Mouse (Mus musculus): ENCODE measurements around the gene Npr3. TPM values are rescaled to one million over a fixed set of nuclear protein-coding genes. Genes with fewer than 3 reads are reported as not detected.
A peak's percentile ranks its signal among the peaks of the same experiment; 100 is the strongest.

Gene Npr3
- polyA plus RNA-seq, 1 experiment from 2014 or later, result 2.8 TPM

- no peak for ATAC-seq (replicated peaks; ENCODE audit: low FRiP score)
- Histone ChIP-seq H3K27ac (ENCODE audit: low read depth, low read length) (no peak overlapping the region), H3K36me3 (ENCODE audit: control insufficient read depth, insufficient read depth, low read length) (no peaks in the 10 kb centered on the region), H3K9ac (ENCODE audit: low read length) (no peak overlapping the region), H3K4me1 (replicated peaks; ENCODE audit: control insufficient read depth, insufficient read depth, low read length) (no peaks in the 10 kb centered on the region), H3K4me3 (ENCODE audit: low read depth, low read length) (no peak overlapping the region), H3K4me2 (ENCODE audit: low read depth, low read length, severe bottlenecking) (no peak overlapping the region), H3K9me3 (ENCODE audit: control insufficient read depth, low read length) (no peaks in the 10 kb centered on the region), H3K27me3 (ENCODE audit: control insufficient read depth, insufficient read depth, low read length) (0 out of 2 replicates have a peak, but pooled peaks cover under 1% of the 10 kb centered on the region)
- 89% methylated on average over 9 of the region's 9 CpGs for WGBS
- no peak for DNase-seq (ENCODE audit: low spot score)
Observed at GRCm38 (mm10) chr15:11914101-11914500, 7.0 kb upstream of the Npr3 start.

GRCm38 (mm10) chr15:11909875-11910274 is 2.8 kb upstream of the Npr3 start:
- Histone ChIP-seq H3K36me3 (ENCODE audit: control insufficient read depth, insufficient read depth, low read length) (no peaks in the 10 kb centered on the region), H3K27ac (ENCODE audit: low read depth, low read length) (no peak overlapping the region), H3K4me2 (ENCODE audit: low read depth, low read length, severe bottlenecking) (no peak overlapping the region), H3K27me3 (ENCODE audit: control insufficient read depth, insufficient read depth, low read length) (peaks cover 24% of the 10 kb centered on the region), H3K4me3 (ENCODE audit: low read depth, low read length) (no peak overlapping the region), H3K9ac (ENCODE audit: low read length) (no peak overlapping the region), H3K9me3 (ENCODE audit: control insufficient read depth, low read length) (no peaks in the 10 kb centered on the region), H3K4me1 (replicated peaks; ENCODE audit: control insufficient read depth, insufficient read depth, low read length) (peaks cover 6% of the 10 kb centered on the region; the same call in 1 of the 2 replicates)
- no peak for DNase-seq (ENCODE audit: low spot score)
- WGBS, result 45% methylated on average over 6 of the region's 6 CpGs
- no peak for ATAC-seq (replicated peaks; ENCODE audit: low FRiP score)

- Histone ChIP-seq H3K36me3 (ENCODE audit: control insufficient read depth, insufficient read depth, low read length) (no peaks in the 10 kb centered on the region), H3K9me3 (ENCODE audit: control insufficient read depth, low read length) (no peaks in the 10 kb centered on the region), H3K27me3 (ENCODE audit: control insufficient read depth, insufficient read depth, low read length) (peaks cover 38% of the 10 kb centered on the region), H3K4me2 (ENCODE audit: low read depth, low read length, severe bottlenecking) (no peak overlapping the region), H3K27ac (ENCODE audit: low read depth, low read length) (no peak overlapping the region), H3K9ac (ENCODE audit: low read length) (no peak overlapping the region), H3K4me1 (replicated peaks; ENCODE audit: control insufficient read depth, insufficient read depth, low read length) (peaks cover 17% of the 10 kb centered on the region), H3K4me3 (ENCODE audit: low read depth, low read length) (no peak overlapping the region)
- 6% methylated on average over 11 of the region's 11 CpGs for WGBS
- DNase-seq (ENCODE audit: low spot score) (peak; percentile 58), ATAC-seq (replicated peaks; ENCODE audit: low FRiP score) (no peak)
Observed at GRCm38 (mm10) chr15:11908166-11908565, 1.1 kb upstream of the Npr3 start.

- peaks cover 40% of the 10 kb centered on the region for H3K27me3 ChIP-seq (ENCODE audit: control insufficient read depth, insufficient read depth, low read length)
- H3K4me3 ChIP-seq (ENCODE audit: low read depth, low read length), result peak overlapping the region; percentile 45
- H3K27ac ChIP-seq (ENCODE audit: low read depth, low read length), result no peak overlapping the region
- no peaks in the 10 kb centered on the region for H3K9me3 ChIP-seq (ENCODE audit: control insufficient read depth, low read length)
- H3K36me3 ChIP-seq (ENCODE audit: control insufficient read depth, insufficient read depth, low read length), result no peaks in the 10 kb centered on the region
- peaks cover 18% of the 10 kb centered on the region for H3K4me1 ChIP-seq (replicated peaks; ENCODE audit: control insufficient read depth, insufficient read depth, low read length)
- DNase-seq (ENCODE audit: low spot score) (peak; percentile 73), ATAC-seq (replicated peaks; ENCODE audit: low FRiP score) (peak; percentile 19; the same call in 1 of the 2 replicates)
- peak overlapping the region; percentile 89 for H3K4me2 ChIP-seq (ENCODE audit: low read depth, low read length, severe bottlenecking)
- peak overlapping the region; percentile 37 for H3K9ac ChIP-seq (ENCODE audit: low read length)
- WGBS, result under 1% methylated on average over 35 of the region's 36 CpGs
Observed at GRCm38 (mm10) chr15:11906021-11906570, 991 bp downstream of the Npr3 start.

- H3K4me1 ChIP-seq (replicated peaks; ENCODE audit: control insufficient read depth, insufficient read depth, low read length), result peaks cover 18% of the 10 kb centered on the region
- WGBS, result 1% methylated on average over 88 of the region's 90 CpGs
Observed at GRCm38 (mm10) chr15:11904848-11905672, 2.0 kb downstream of the Npr3 start.

GRCm38 (mm10) chr15:11904043-11904847 is 2.8 kb downstream of the Npr3 start:
- Histone ChIP-seq H3K9ac (ENCODE audit: low read length) (peak overlapping the region; percentile 14), H3K36me3 (ENCODE audit: control insufficient read depth, insufficient read depth, low read length) (no peaks in the 10 kb centered on the region), H3K9me3 (ENCODE audit: control insufficient read depth, low read length) (no peaks in the 10 kb centered on the region), H3K4me3 (ENCODE audit: low read depth, low read length) (peak overlapping the region; percentile 45), H3K4me2 (ENCODE audit: low read depth, low read length, severe bottlenecking) (peak overlapping the region; percentile 89), H3K27me3 (ENCODE audit: control insufficient read depth, insufficient read depth, low read length) (peaks cover 40% of the 10 kb centered on the region), H3K27ac (ENCODE audit: low read depth, low read length) (no peak overlapping the region), H3K4me1 (replicated peaks; ENCODE audit: control insufficient read depth, insufficient read depth, low read length) (peaks cover 18% of the 10 kb centered on the region)
- peak; percentile 25; the same call in 1 of the 2 replicates for ATAC-seq (replicated peaks; ENCODE audit: low FRiP score)
- DNase-seq (ENCODE audit: low spot score), result peak; percentile 73
- WGBS, result under 1% methylated on average over 48 of the region's 48 CpGs

More at GRCm38 (mm10) chr15:11904848-11905672, 2.0 kb downstream of the Npr3 start:
- Histone ChIP-seq H3K36me3 (ENCODE audit: control insufficient read depth, insufficient read depth, low read length) (no peaks in the 10 kb centered on the region), H3K9me3 (ENCODE audit: control insufficient read depth, low read length) (no peaks in the 10 kb centered on the region), H3K27ac (ENCODE audit: low read depth, low read length) (no peak overlapping the region), H3K4me2 (ENCODE audit: low read depth, low read length, severe bottlenecking) (peak overlapping the region; percentile 89), H3K9ac (ENCODE audit: low read length) (peak overlapping the region; percentile 39), H3K27me3 (ENCODE audit: control insufficient read depth, insufficient read depth, low read length) (peaks cover 40% of the 10 kb centered on the region), H3K4me3 (ENCODE audit: low read depth, low read length) (peak overlapping the region; percentile 45)
- DNase-seq (ENCODE audit: low spot score) (peak; percentile 77), ATAC-seq (replicated peaks; ENCODE audit: low FRiP score) (peak; percentile 28)

GRCm38 (mm10) chr15:11903196-11904042 is 3.7 kb downstream of the Npr3 start:
- Histone ChIP-seq H3K4me2 (ENCODE audit: low read depth, low read length, severe bottlenecking) (peak overlapping the region; percentile 89), H3K27ac (ENCODE audit: low read depth, low read length) (no peak overlapping the region), H3K9me3 (ENCODE audit: control insufficient read depth, low read length) (no peaks in the 10 kb centered on the region), H3K27me3 (ENCODE audit: control insufficient read depth, insufficient read depth, low read length) (peaks cover 37% of the 10 kb centered on the region), H3K36me3 (ENCODE audit: control insufficient read depth, insufficient read depth, low read length) (no peaks in the 10 kb centered on the region), H3K4me3 (ENCODE audit: low read depth, low read length) (peak overlapping the region; percentile 45), H3K4me1 (replicated peaks; ENCODE audit: control insufficient read depth, insufficient read depth, low read length) (peaks cover 18% of the 10 kb centered on the region), H3K9ac (ENCODE audit: low read length) (peak overlapping the region; percentile 14; the same call in 1 of the 2 replicates)
- ATAC-seq (replicated peaks; ENCODE audit: low FRiP score) (peak; percentile 34; the same call in 1 of the 2 replicates), DNase-seq (ENCODE audit: low spot score) (peak; percentile 65)
- 2% methylated on average over 34 of the region's 34 CpGs for WGBS

Data from forebrain, embryonic 11.5 days (tissue).